In genomic region chr7:97696506-97697254, GRCm38 (mm10) we compare ENCODE assay signal across 8 mouse cellular contexts. TPM values are rescaled to one million over a fixed set of nuclear protein-coding genes. Genes with fewer than 3 reads are reported as not detected.
DNase-seq lines count a peak whose midpoint lies in the region; ATAC-seq lines count a peak whose summit lies in the region.

Gene Clns1a, plus strand, starts transcription at chr7:97696634.

- no peaks in the 10 kb centered on the region for H3K27me3 ChIP-seq in hindbrain, embryonic 11.5 days (ENCODE audit: control insufficient read depth, insufficient read depth, low read length)

- ATAC-seq in hindbrain, embryonic 11.5 days (ENCODE audit: low FRiP score), result peak; percentile 99

- H3K27ac ChIP-seq in hindbrain, embryonic 11.5 days (ENCODE audit: low read depth, low read length), result peak within 1 kb of the TSS; percentile 60; the same call in 1 of the 2 replicates

- DNase-seq in MN1 (ENCODE audit: low spot score), result peak; percentile 94
- DNase-seq in cerebellum, adult 9-10 months, result peak; percentile 92
- DNase-seq in frontal cortex, adult 2 months (ENCODE audit: extremely low spot score in 1 of 2, low spot score in 1 of 2), result peak; percentile 91 to 97
- peak; percentile 94 for DNase-seq in hindbrain, embryonic 11.5 days (ENCODE audit: low spot score)
- DNase-seq in layer of hippocampus, postnatal 10 days (ENCODE audit: low spot score in 2 of 2), result peak; percentile 95 to 97
- peak; percentile 93 for DNase-seq in lung, postnatal 10 days
- peak; percentile 85 for DNase-seq in ovary, postnatal 36 days (ENCODE audit: low spot score)
- DNase-seq in thymus, postnatal 25 days, result peak; percentile 89

- H3K9me3 ChIP-seq in hindbrain, embryonic 11.5 days (ENCODE audit: control insufficient read depth, low read length), result no peaks in the 10 kb centered on the region

- H3K4me2 ChIP-seq in hindbrain, embryonic 11.5 days (replicated peaks; ENCODE audit: low read depth, low read length), result peak within 1 kb of the TSS; percentile 80

- H3K36me3 ChIP-seq in hindbrain, embryonic 11.5 days (ENCODE audit: control insufficient read depth, insufficient read depth, low read length), result no peaks in the 10 kb centered on the region

- H3K4me3 ChIP-seq in hindbrain, embryonic 11.5 days (ENCODE audit: low read depth, low read length), result peak within 1 kb of the TSS; percentile 95

- H3K9ac ChIP-seq in hindbrain, embryonic 11.5 days (ENCODE audit: low read depth, low read length), result peak within 1 kb of the TSS; percentile 84

- under 1% methylated on average over 63 of the region's 63 CpGs for WGBS in hindbrain, embryonic 11.5 days

- H3K4me1 ChIP-seq in hindbrain, embryonic 11.5 days (replicated peaks; ENCODE audit: control insufficient read depth, insufficient read depth, low read length), result no peaks in the 10 kb centered on the region

RNA-seq across cellular contexts. Expression of gene Clns1a, which starts in this region (rescaled TPM):
- polyA plus RNA-seq in frontal cortex, adult 2 months (2012; rRNA removed), result 92.4 and 93.0 TPM in 2 replicates
- polyA plus RNA-seq in hindbrain, embryonic 11.5 days (2014; fragmentation: Nextera tagmentation; extraction: Ambion mirVana), result 256 and 272 TPM in 2 replicates
- 10 to 100 TPM; 68.7 to 74.9 TPM for total RNA-seq in layer of hippocampus, postnatal 10 days (2021)

Comparison
In these comparisons a context has a peak if more than half of its experiments do, and no peak if none do; other contexts are left out.
1. Peak in every context shown above with its lines: DNase-seq, ATAC-seq, H3K4me3 ChIP-seq and H3K27ac ChIP-seq.